Mouse (Mus musculus) embryo, embryonic 10 days (tissue): ENCODE results near the gene Cd34.
A peak's percentile ranks its signal among the peaks of the same experiment; 100 is the strongest.

Experiments used
- DNase-seq: peaks from one replicate; pipeline ENCODE4 v3.0.0-alpha.2; 2015; ENCODE audit warnings: low spot score

Cd34 gene

DNA sequence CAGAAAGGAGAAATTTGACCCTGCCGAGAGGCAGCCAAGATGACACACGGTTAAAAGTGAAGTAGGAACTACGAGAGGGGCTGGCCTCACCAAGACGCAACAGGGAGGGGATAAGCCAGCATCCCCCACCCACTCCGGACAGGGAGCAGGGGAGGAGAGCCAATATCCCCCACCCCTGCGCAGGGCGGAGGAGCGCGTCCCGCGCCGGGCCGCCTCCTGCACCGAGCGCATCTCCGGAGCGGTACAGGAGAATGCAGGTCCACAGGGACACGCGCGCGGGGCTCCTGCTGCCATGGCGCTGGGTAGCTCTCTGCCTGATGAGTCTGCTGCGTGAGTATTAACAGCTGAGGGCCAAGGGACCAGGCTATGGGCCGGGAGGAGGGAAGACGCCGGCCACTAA, at the start of gene Cd34:
Cd34 (plus strand) TSS at position 105 of the 400 bp plus-strand sequence.
- peak; percentile 44 for DNase-seq

- no peak for DNase-seq
Measured at GRCm38 (mm10) chr1:194894513-194894912, 44.1 kb upstream of the Cd34 start.

GRCm38 (mm10) chr1:194895287-194895686, 43.3 kb upstream of the Cd34 start:
- no peak for DNase-seq

- no peak for DNase-seq
Measured at GRCm38 (mm10) chr1:194901075-194901474, 37.5 kb upstream of the Cd34 start.

DNA sequence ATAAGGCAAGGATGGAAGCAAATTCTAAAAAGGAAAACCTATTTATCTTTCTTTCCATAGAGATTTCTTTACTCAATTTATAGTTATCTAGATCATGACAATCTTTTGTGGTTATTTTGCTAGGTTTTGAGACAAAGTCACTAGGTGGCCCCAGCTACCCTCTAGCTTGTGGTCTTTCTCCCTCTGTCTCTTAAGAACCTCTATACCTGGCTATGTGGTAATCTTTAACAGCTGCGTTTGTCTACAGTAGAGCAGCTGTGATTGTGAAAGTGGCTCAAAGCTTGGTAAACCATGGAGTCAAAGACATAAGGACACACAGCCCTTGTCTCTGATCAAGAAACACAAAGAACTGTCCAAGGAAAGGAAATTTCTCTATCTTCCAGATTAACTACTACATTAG, 36.8 kb upstream of the Cd34 start:
- no peak for DNase-seq

DNA sequence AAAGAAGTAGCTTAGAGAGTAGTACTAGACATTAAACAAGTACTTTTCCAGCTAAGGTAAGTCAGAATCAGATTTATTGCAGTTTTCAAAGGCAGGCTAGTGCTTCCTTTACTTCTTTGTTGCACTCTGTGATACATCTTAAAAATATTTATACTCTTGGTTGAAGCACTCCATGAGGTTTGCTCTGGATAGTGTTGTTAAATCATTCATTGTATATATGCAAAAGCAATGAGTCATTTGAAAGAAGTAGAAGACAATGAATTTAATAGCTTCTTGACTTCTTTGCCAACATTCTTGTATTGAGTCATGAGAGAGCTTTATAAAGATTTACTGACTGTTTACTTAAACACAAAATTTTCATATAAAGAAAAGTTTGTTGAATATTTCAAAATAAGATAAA, 29.7 kb upstream of the Cd34 start:
- DNase-seq, result no peak

DNA sequence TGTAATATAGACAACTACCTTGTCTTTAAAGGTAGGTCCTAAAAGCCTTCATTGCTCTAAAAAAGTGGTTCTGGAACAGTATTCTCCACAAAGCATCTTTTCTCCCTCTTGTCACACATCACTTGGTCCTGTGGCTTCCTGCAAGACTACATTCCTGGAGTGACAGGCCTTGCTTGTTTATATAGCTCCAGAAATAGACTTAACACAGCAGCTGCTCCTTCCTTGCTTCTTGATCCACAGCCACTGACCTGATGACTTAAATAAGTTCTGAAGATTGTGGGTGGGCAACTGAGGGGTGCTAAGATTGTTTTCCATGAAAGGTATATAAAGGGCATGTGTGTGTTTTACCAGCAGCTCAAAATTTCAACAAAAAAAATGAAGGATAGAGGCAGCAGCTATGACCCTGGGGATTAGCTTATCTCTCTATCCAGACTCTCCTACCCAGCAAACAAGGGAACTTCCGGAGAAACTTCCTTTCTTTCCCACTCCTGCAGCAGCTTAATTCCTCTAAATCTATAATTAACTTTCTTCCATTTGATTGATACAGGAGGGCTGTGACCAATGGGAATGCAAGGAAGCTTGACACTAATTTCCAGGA, 12.8 kb upstream of the Cd34 start:
- DNase-seq, result peak; percentile 28

GRCm38 (mm10) chr1:194927887-194928286, 10.7 kb upstream of the Cd34 start:
- no peak for DNase-seq

- no peak for DNase-seq
Measured at GRCm38 (mm10) chr1:194929275-194929971, 9.2 kb upstream of the Cd34 start.

GRCm38 (mm10) chr1:194929972-194930355, 8.7 kb upstream of the Cd34 start:
- peak; percentile 23 for DNase-seq

- DNase-seq, result no peak
Measured at GRCm38 (mm10) chr1:194930706-194931105, 7.9 kb upstream of the Cd34 start.

- no peak for DNase-seq
Measured at GRCm38 (mm10) chr1:194935351-194935750, 3.3 kb upstream of the Cd34 start.

- DNase-seq, result no peak
Measured at GRCm38 (mm10) chr1:194941528-194941927, 2.9 kb downstream of the Cd34 start.

DNA sequence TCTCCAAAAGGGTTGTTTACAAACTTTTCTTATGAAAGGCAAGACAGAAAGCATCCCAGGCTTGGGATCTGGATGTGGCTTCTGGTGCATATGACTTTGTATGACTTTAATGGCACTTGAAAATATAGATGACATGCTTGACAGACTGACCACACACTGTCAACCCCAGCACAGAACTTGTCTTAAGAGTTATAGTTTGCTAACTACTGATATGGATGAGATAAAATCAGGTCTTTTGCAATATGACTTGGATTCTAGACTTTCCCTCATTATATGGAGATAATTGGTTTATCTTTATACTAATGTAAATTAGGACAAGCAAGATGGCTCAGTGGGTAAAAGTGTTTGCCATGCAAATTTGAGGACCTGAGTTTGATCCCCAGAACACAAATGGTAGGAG, 4.3 kb downstream of the Cd34 start:
- DNase-seq, result no peak

- no peak for DNase-seq
Measured at GRCm38 (mm10) chr1:194943485-194943884, 4.9 kb downstream of the Cd34 start.

GRCm38 (mm10) chr1:194945382-194945781, 6.8 kb downstream of the Cd34 start:
- DNase-seq, result peak; percentile 19

- DNase-seq, result no peak
Measured at GRCm38 (mm10) chr1:194946467-194946866, 7.8 kb downstream of the Cd34 start.

DNA sequence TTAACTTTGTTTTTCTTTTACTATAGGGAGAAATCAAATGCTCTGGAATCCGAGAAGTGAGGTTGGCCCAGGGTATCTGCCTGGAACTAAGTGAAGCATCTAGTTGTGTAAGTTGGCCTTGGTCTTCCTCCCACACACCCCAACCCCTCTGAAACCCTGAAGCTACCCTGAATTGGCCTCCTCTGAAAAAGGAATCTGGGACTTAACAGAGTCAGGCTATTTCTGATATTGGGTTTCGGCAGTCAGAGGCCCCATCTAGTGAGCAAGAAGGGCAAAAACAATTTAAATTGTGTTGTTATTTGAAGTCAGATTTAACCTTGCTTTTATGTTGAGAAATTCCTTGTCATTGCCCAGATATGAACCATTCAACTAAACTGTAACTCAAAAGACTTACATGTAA, 12.3 kb downstream of the Cd34 start:
- DNase-seq, result no peak

- DNase-seq, result peak; percentile 24
Measured at GRCm38 (mm10) chr1:194952891-194953290, 14.3 kb downstream of the Cd34 start.

- DNase-seq, result no peak
Measured at GRCm38 (mm10) chr1:194954694-194955093, 16.1 kb downstream of the Cd34 start.

DNA sequence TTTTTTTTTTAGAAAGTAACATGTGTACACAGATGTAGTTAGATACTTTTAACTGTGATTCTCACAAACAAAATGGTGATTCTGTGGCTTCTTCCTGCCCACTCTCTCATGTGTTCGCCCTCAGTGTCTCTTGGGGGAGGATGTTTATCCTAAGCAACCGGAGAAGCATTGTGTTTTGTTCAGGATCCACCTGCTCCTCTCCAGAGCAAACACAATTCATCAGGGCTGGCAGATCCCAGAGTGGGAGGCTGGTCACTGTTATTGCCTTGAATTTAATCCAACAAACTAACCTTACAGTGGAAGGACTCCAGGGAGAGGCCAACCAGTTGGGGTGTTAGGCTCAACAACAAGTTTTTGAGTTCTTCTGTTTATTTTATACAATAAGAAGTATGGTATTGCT, 17.1 kb downstream of the Cd34 start:
- DNase-seq, result no peak

DNA sequence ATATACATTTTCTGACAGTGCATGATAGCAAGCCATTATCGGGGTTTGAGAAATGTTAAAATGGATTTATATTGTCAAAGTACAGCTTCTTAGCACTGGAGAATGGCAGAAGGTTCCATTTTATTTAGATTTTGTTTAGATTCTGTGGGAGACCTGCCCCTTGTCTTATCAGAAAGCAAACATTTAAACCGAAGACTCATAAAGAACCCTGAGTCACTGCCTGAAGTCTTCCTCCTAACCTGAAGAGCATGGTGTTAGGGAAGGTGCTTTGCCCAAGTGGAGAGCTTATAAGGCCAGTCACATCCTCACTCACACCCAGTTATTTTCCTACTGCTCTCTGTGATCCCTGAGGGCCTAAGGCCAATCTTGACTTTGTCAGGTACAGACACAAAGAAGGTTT, 18.4 kb downstream of the Cd34 start:
- no peak for DNase-seq

GRCm38 (mm10) chr1:194962181-194962580, 23.6 kb downstream of the Cd34 start:
- peak; percentile 76 for DNase-seq

DNA sequence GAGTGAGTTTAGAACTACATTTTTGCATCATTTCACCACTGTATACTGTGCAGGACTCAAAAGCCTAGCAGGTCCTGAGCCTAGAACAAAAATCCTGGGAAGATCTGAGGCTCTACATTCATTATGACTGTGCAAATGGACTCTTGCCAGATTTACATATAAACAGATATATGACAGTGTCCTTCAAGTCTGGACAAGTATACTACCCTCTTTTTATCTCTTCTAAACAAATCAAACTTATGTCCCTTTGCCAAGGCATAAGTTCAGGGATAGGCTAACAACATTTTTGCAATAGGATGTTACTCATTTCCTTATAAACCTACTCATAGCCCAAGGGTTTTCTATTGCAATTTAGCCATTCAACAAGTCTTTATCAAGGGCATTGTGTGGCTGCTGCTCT, 24.1 kb downstream of the Cd34 start:
- no peak for DNase-seq
